Mouse (Mus musculus): ENCODE results near the gene Cd79a. TPM values are rescaled to one million over a fixed set of nuclear protein-coding genes. Genes with fewer than 3 reads are reported as not detected.
A peak's percentile ranks its signal among the peaks of the same experiment; 100 is the strongest.

Gene Cd79a
- total and polyA plus RNA-seq, 3 experiments = 51.8 to 422 (median 75.2) TPM

GRCm38 (mm10) chr7:24902630-24903443, 5.7 kb downstream of the Cd79a start, which contains the start of gene Arhgef1 (continued):
- TF ChIP-seq HCFC1 (IDR thresholded peaks at IDR 0.05; ENCODE audit: low read depth, low read length) (0 out of 2 replicates have a peak, but pooled peaks have one; percentile 8), KAT2A (IDR thresholded peaks at IDR 0.05; ENCODE audit: insufficient replicate concordance, low read length) (no peak), USF2 (conservative IDR thresholded peaks at IDR 0.05; ENCODE audit: low read depth, low read length) (no peak), PAX5 (IDR thresholded peaks at IDR 0.05; ENCODE audit: low read length) (no peak), GABPA (IDR thresholded peaks at IDR 0.05; ENCODE audit: insufficient replicate concordance, low read depth, low read length) (no peak), ZMIZ1 (IDR thresholded peaks at IDR 0.05; ENCODE audit: low read depth, low read length) (peak; percentile 61; the same call in 1 of the 2 replicates), CTCF (conservative IDR thresholded peaks at IDR 0.05 in 1 of 2, IDR thresholded peaks at IDR 0.05 in 1 of 2; ENCODE audit: low read depth in 2 of 2, low read length in 2 of 2) (no peak), TBP (conservative IDR thresholded peaks at IDR 0.05; ENCODE audit: low read depth, low read length) (no peak), NRF1 (IDR thresholded peaks at IDR 0.05; ENCODE audit: low read depth, low read length) (0 out of 2 replicates have a peak, but pooled peaks have one; percentile 26)

- H3K9me3 ChIP-seq (replicated peaks; ENCODE audit: low read length) = no peaks in the 10 kb centered on the region
- H3K4me2 ChIP-seq (ENCODE audit: insufficient read depth, low read depth, poor library complexity, severe bottlenecking) = peak overlapping the region; percentile 63
- peak overlapping the region; percentile 97; the same call in 1 of the 2 replicates for H3K27ac ChIP-seq (ENCODE audit: insufficient read depth, low read depth)
- peaks cover 37 to 58% of the 10 kb centered on the region in 2 experiments for H3K36me3 ChIP-seq (replicated peaks in 1 of 2; ENCODE audit: control insufficient read depth in 1 of 2, insufficient read depth in 1 of 2, low read length in 1 of 2)
- DNase-seq (ENCODE audit: extremely low read depth) = no peak
- TF ChIP-seq USF1 (IDR thresholded peaks at IDR 0.05; ENCODE audit: low read depth, low read length) = no peak
- TF ChIP-seq MXI1 (IDR thresholded peaks at IDR 0.05; ENCODE audit: low read depth, low read length) = no peak
- TF ChIP-seq POLR2A (IDR thresholded peaks at IDR 0.05; ENCODE audit: low read depth, low read length) = no peak
- 0 out of 2 replicates have a peak, but pooled peaks have one; percentile 10 for TF ChIP-seq POLR2AphosphoS2 (IDR thresholded peaks at IDR 0.05; ENCODE audit: low read depth, low read length)
- no peak for TF ChIP-seq SMC3 (IDR thresholded peaks at IDR 0.05; ENCODE audit: low read depth, low read length)
- dilution Hi-C loops (cut with MboI; ENCODE audit: extremely low pct_ligation_motif_present, extremely low pct_unique_long_range_greater_than_20kb, low sequenced_read_pairs) = no loop called here
- peaks cover 39% of the 10 kb centered on the region for H3K79me2 ChIP-seq (replicated peaks; ENCODE audit: control insufficient read depth, extremely low read depth, insufficient read depth, poor library complexity, severe bottlenecking)
- no peaks in the 10 kb centered on the region for H3K27me3 ChIP-seq (replicated peaks)
- in situ Hi-C loops (cut with MboI; ENCODE audit: low pct_ligation_motif_present, low pct_unique_long_range_greater_than_20kb, low sequenced_read_pairs) = loop anchor here (10.0 kb wide), 1 partner anchor 49 kb away; no protein-coding TSS in a partner anchor
- peak overlapping the region; percentile 98 for H3K9ac ChIP-seq (ENCODE audit: insufficient read depth, low read depth)
- peak overlapping the region; percentile 75 to 95 (median 77) for H3K4me3 ChIP-seq (replicated peaks in 1 of 3; ENCODE audit: low read depth in 2 of 3, low read length in 2 of 3, poor library complexity in 1 of 3)
- H3K4me1 ChIP-seq (ENCODE audit: control insufficient read depth in 1 of 2, insufficient read depth in 2 of 2) = peaks cover 21 to 53% of the 10 kb centered on the region in 2 experiments
Observed at GRCm38 (mm10) chr7:24903444-24903825, 6.3 kb downstream of the Cd79a start.

GRCm38 (mm10) chr7:24904070-24904483, 6.9 kb downstream of the Cd79a start:
- H3K4me2 ChIP-seq (ENCODE audit: insufficient read depth, low read depth, poor library complexity, severe bottlenecking) = peak overlapping the region; percentile 92
- in situ Hi-C loops (cut with MboI; ENCODE audit: low pct_ligation_motif_present, low pct_unique_long_range_greater_than_20kb, low sequenced_read_pairs) = loop anchor here (10.0 kb wide), 1 partner anchor 49 kb away; no protein-coding TSS in a partner anchor
- peak overlapping the region; percentile 77 to 95 (median 79) for H3K4me3 ChIP-seq (replicated peaks in 1 of 3; ENCODE audit: low read depth in 2 of 3, low read length in 2 of 3, poor library complexity in 1 of 3)
- peaks cover 21 to 53% of the 10 kb centered on the region in 2 experiments for H3K4me1 ChIP-seq (ENCODE audit: control insufficient read depth in 1 of 2, insufficient read depth in 2 of 2)
- peak; percentile 98 for DNase-seq (ENCODE audit: extremely low read depth)
- no peaks in the 10 kb centered on the region for H3K9me3 ChIP-seq (replicated peaks; ENCODE audit: low read length)
- H3K9ac ChIP-seq (ENCODE audit: insufficient read depth, low read depth) = peak overlapping the region; percentile 98
- H3K27ac ChIP-seq (ENCODE audit: insufficient read depth, low read depth) = peak overlapping the region; percentile 64
- dilution Hi-C loops (cut with MboI; ENCODE audit: extremely low pct_ligation_motif_present, extremely low pct_unique_long_range_greater_than_20kb, low sequenced_read_pairs) = no loop called here
- H3K79me2 ChIP-seq (replicated peaks; ENCODE audit: control insufficient read depth, extremely low read depth, insufficient read depth, poor library complexity, severe bottlenecking) = peaks cover 36% of the 10 kb centered on the region
- H3K27me3 ChIP-seq (replicated peaks) = no peaks in the 10 kb centered on the region
- H3K36me3 ChIP-seq (replicated peaks in 1 of 2; ENCODE audit: control insufficient read depth in 1 of 2, insufficient read depth in 1 of 2, low read length in 1 of 2) = peaks cover 42 to 61% of the 10 kb centered on the region in 2 experiments
- TF ChIP-seq RAD21 (IDR thresholded peaks at IDR 0.05; ENCODE audit: low read depth, low read length) = no peak; the same call in 1 of the 2 replicates
- TF ChIP-seq JUND (conservative IDR thresholded peaks at IDR 0.05; ENCODE audit: low read depth, low read length) = no peak
- peak; percentile 96 for TF ChIP-seq SIN3A (IDR thresholded peaks at IDR 0.05; ENCODE audit: low read length)
- peak; percentile 63 for TF ChIP-seq NELFE (IDR thresholded peaks at IDR 0.05; ENCODE audit: low read depth, low read length)
- peak; percentile 70 for TF ChIP-seq IRF4 (IDR thresholded peaks at IDR 0.05; ENCODE audit: low read depth, low read length)
- TF ChIP-seq USF2 (conservative IDR thresholded peaks at IDR 0.05; ENCODE audit: low read depth, low read length) = no peak
- 0 out of 2 replicates have a peak, but pooled peaks have one; percentile 14 for TF ChIP-seq CHD2 (IDR thresholded peaks at IDR 0.05; ENCODE audit: low read length)
- TF ChIP-seq ZC3H11A (IDR thresholded peaks at IDR 0.05; ENCODE audit: low read depth, low read length) = no peak
- peak; percentile 93 for TF ChIP-seq HCFC1 (IDR thresholded peaks at IDR 0.05; ENCODE audit: low read depth, low read length)
- TF ChIP-seq ZMIZ1 (IDR thresholded peaks at IDR 0.05; ENCODE audit: low read depth, low read length) = peak; percentile 81
- TF ChIP-seq JUN (IDR thresholded peaks at IDR 0.05; ENCODE audit: insufficient read depth, low read depth, low read length) = no peak
- peak; percentile 79 for TF ChIP-seq BHLHE40 (IDR thresholded peaks at IDR 0.05; ENCODE audit: low read depth, low read length)
- TF ChIP-seq CHD1 (IDR thresholded peaks at IDR 0.05; ENCODE audit: low read depth, low read length) = no peak
- TF ChIP-seq EP300 (IDR thresholded peaks at IDR 0.05; ENCODE audit: low read length) = no peak
- TF ChIP-seq MEF2A (IDR thresholded peaks at IDR 0.05; ENCODE audit: borderline replicate concordance, low read depth, low read length) = peak; percentile 71; the same call in 1 of the 2 replicates
- TF ChIP-seq ZKSCAN1 (IDR thresholded peaks at IDR 0.05; ENCODE audit: borderline replicate concordance, low read depth, low read length) = no peak
- no peak for TF ChIP-seq RCOR1 (conservative IDR thresholded peaks at IDR 0.05; ENCODE audit: low read depth, low read length)

All from CH12.LX (cell line).